Mouse (Mus musculus) brain, embryonic 14.5 days (tissue): ENCODE measurements around the gene Gli2.

Source experiments
- CTCF ChIP-seq: fragments of 200-500 bp; IDR thresholded peaks from 2 replicates; pipeline ENCODE4 v1.5.1; 2012; ENCODE audit warnings: inconsistent platforms, mild to moderate bottlenecking, moderate library complexity, borderline replicate concordance; ENCODE audit not compliant: insufficient read depth, insufficient read length; ENCODE audit errors: extremely low read depth
- POLR2A ChIP-seq: fragments of 200-500 bp; IDR thresholded peaks from 2 replicates; pipeline ENCODE4 v1.6.1; 2012; ENCODE audit warnings: mild to moderate bottlenecking, inconsistent platforms, borderline replicate concordance; ENCODE audit not compliant: poor library complexity, insufficient read depth, insufficient read length, severe bottlenecking; ENCODE audit errors: extremely low read depth

DNA sequence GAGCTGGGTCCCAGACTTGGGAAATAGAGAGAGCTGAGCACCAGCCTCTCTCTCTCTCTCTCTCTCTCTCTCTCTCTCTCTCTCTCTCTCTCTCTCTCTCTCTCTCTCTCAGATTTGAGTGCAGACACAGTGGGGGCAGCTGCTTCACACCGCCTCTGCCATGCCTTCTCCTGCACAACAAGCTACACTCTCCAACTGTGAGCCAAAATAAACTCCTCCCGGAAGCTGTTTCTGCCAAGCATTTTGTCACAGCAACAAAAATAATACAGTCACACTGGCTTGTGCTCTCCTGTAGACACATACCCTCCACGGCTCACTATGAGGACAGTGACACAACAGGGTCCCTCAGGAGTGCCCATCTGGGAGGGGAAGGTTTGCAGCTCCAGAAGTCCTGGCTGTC is 36.6 kb downstream of the Gli2 start:
- TF ChIP-seq POLR2A (no peak), CTCF (no peak)
